Mouse (Mus musculus): ENCODE measurements around the gene Herc6.

GRCm38 (mm10) chr6:57551211-57551796, 29.5 kb upstream of the Herc6 start:
- TF ChIP-seq CTCF (IDR thresholded peaks at IDR 0.05; ENCODE audit: extremely low read depth, insufficient read length, insufficient replicate concordance, low read depth, low read length), result no peak
- no peak for TF ChIP-seq POLR2A (IDR thresholded peaks at IDR 0.05; ENCODE audit: low read depth, low read length)
